Mouse (Mus musculus): ENCODE results near the gene Gstz1.

GRCm38 (mm10) chr12:87103471-87103870 lies 43.5 kb upstream of the Gstz1 start:
- TF ChIP-seq GATA1 (IDR thresholded peaks at IDR 0.05; ENCODE audit: borderline replicate concordance, low read length) (no peak), FLI1 (IDR thresholded peaks at IDR 0.05; ENCODE audit: low read length) (no peak)
